Mouse (Mus musculus): Measurements from ENCODE around the gene Klhl29. TPM values are rescaled to one million over a fixed set of nuclear protein-coding genes. Genes with fewer than 3 reads are reported as not detected.

Klhl29 gene
- total and polyA plus RNA-seq, 3 experiments = not detected

DNA sequence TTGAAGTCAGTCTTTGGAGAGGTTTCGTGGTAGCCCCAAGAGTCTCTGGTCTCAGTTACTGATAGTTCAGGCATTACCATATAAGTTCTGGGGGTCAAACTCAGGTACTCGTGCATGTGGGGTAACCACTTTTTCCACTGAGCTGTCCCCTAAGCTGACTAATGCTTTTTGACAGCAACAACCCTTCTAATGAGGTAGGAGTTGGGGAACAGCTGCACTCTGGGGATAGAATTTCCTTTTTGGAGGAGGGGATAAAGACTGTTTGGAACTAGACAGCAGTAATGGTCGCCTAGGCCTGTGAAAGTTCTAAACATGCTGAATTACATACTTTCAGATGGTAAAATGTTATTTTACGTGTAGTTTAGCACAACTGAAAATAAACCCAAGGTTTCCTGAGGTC lies 184.3 kb downstream of the Klhl29 start:
- Histone ChIP-seq H3K79me2 (ENCODE audit: control insufficient read depth, insufficient read depth, low read length, poor library complexity) (no peaks in the 10 kb centered on the region), H3K4me3 (ENCODE audit: control insufficient read depth in 1 of 2, insufficient read depth in 1 of 2, low read depth in 2 of 2, low read length in 2 of 2) (no peak overlapping the region), H3K9me3 (replicated peaks; ENCODE audit: insufficient read depth, low read length) (no peaks in the 10 kb centered on the region), H3K9ac (ENCODE audit: control insufficient read depth, low read depth, low read length, poor library complexity, severe bottlenecking) (no peak overlapping the region), H3K27me3 (ENCODE audit: control insufficient read depth in 1 of 2, insufficient read depth in 2 of 2, low read length in 2 of 2) (no peaks in the 10 kb centered on the region), H3K4me1 (ENCODE audit: control insufficient read depth in 1 of 2, insufficient read depth in 2 of 2, low read length in 2 of 2) (no peaks in the 10 kb centered on the region), H3K36me3 (ENCODE audit: control insufficient read depth in 1 of 2, insufficient read depth in 2 of 2, low read length in 2 of 2) (no peaks in the 10 kb centered on the region), H3K27ac (ENCODE audit: control insufficient read depth, low read depth, low read length) (no peak overlapping the region)
- DNase-seq (ENCODE audit: low read depth, low spot score) = no peak
- TF ChIP-seq MXI1 (IDR thresholded peaks at IDR 0.05; ENCODE audit: low read depth, low read length) (no peak), GATA1 (IDR thresholded peaks at IDR 0.05; ENCODE audit: low read depth, low read length) (no peak), KAT2A (conservative IDR thresholded peaks at IDR 0.05; ENCODE audit: low read depth, low read length) (no peak), MEF2A (IDR thresholded peaks at IDR 0.05; ENCODE audit: extremely low read depth, insufficient replicate concordance, low read depth, low read length, poor library complexity, severe bottlenecking) (no peak), USF1 (IDR thresholded peaks at IDR 0.05; ENCODE audit: low read depth, low read length) (no peak), ELF1 (IDR thresholded peaks at IDR 0.05; ENCODE audit: low read depth, low read length) (no peak), POLR2A (IDR thresholded peaks at IDR 0.05; ENCODE audit: control insufficient read depth in 1 of 2, insufficient read depth in 1 of 2, low read depth in 1 of 2, low read length in 2 of 2, poor library complexity in 1 of 2) (no peak), MAFK (IDR thresholded peaks at IDR 0.05; ENCODE audit: borderline replicate concordance, low read depth, low read length) (no peak), RCOR1 (IDR thresholded peaks at IDR 0.05; ENCODE audit: low read depth, low read length) (no peak), CHD2 (IDR thresholded peaks at IDR 0.05; ENCODE audit: low read length) (no peak), ZMIZ1 (IDR thresholded peaks at IDR 0.05; ENCODE audit: low read depth, low read length) (no peak), JUND (IDR thresholded peaks at IDR 0.05; ENCODE audit: low read depth, low read length) (no peak), SIN3A (IDR thresholded peaks at IDR 0.05; ENCODE audit: low read length) (no peak), EP300 (IDR thresholded peaks at IDR 0.05; ENCODE audit: low read depth in 1 of 2, low read length in 2 of 2) (no peak), MYC (IDR thresholded peaks at IDR 0.05; ENCODE audit: low read depth, low read length) (no peak), ZNF384 (IDR thresholded peaks at IDR 0.05; ENCODE audit: low read depth, low read length) (no peak), NRF1 (IDR thresholded peaks at IDR 0.05; ENCODE audit: insufficient read depth, low read depth, low read length, poor library complexity, severe bottlenecking) (no peak), TCF12 (IDR thresholded peaks at IDR 0.05; ENCODE audit: low read depth, low read length) (no peak)

DNA sequence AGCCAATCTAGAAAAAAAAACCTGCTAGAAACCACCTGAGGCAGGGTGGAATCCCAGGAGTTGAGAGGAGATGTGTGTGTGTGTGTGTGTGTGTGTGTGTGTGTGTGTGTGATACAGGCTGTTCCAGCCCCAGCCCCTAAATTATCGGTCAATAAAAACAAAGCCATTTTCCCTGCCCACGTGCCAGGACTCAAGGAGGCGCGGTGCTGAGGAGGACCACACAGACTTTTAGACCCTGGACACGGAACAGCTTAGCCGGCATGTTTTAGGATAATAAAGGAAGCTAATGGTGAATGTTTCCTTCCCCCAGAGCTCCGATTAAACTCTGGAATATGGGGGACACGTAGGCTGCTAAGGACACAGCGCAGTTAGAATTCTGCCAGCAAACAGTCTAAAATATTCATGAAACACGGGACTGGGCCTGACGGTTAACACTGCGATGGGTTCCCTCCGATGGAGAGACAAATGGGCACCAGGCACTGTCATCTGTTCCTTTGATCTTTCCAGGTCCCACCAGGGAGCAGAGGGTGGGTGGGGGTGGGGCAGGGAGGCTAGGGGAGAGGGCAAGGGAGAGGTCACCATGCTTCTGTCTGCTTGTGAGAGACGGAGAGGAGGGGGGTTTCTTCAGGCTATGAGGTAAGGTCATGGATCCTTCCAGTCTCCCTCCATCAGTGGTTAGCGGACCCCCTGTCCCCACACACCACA lies 185.9 kb downstream of the Klhl29 start:
- Histone ChIP-seq H3K4me3 (ENCODE audit: control insufficient read depth in 1 of 2, insufficient read depth in 1 of 2, low read depth in 2 of 2, low read length in 2 of 2) (no peak overlapping the region), H3K79me2 (ENCODE audit: control insufficient read depth, insufficient read depth, low read length, poor library complexity) (no peaks in the 10 kb centered on the region), H3K27me3 (ENCODE audit: control insufficient read depth in 1 of 2, insufficient read depth in 2 of 2, low read length in 2 of 2) (no peaks in the 10 kb centered on the region), H3K4me1 (ENCODE audit: control insufficient read depth in 1 of 2, insufficient read depth in 2 of 2, low read length in 2 of 2) (no peaks in the 10 kb centered on the region), H3K9me3 (replicated peaks; ENCODE audit: insufficient read depth, low read length) (no peaks in the 10 kb centered on the region), H3K36me3 (ENCODE audit: control insufficient read depth in 1 of 2, insufficient read depth in 2 of 2, low read length in 2 of 2) (no peaks in the 10 kb centered on the region), H3K27ac (ENCODE audit: control insufficient read depth, low read depth, low read length) (no peak overlapping the region), H3K9ac (ENCODE audit: control insufficient read depth, low read depth, low read length, poor library complexity, severe bottlenecking) (no peak overlapping the region)
- TF ChIP-seq ETS1 (IDR thresholded peaks at IDR 0.05; ENCODE audit: low read depth, low read length) = no peak
- TF ChIP-seq CTCF (IDR thresholded peaks at IDR 0.05 in 2 of 3, conservative IDR thresholded peaks at IDR 0.05 in 1 of 3; ENCODE audit: control insufficient read depth in 1 of 3, insufficient read depth in 1 of 3, low read depth in 2 of 3, low read length in 3 of 3, poor library complexity in 1 of 3, severe bottlenecking in 1 of 3) = no peak
- TF ChIP-seq CHD2 (IDR thresholded peaks at IDR 0.05; ENCODE audit: low read length) = no peak
- TF ChIP-seq ZC3H11A (IDR thresholded peaks at IDR 0.05; ENCODE audit: low read depth, low read length) = no peak
- no peak for TF ChIP-seq GABPA (IDR thresholded peaks at IDR 0.05; ENCODE audit: low read depth, low read length)
- no peak for TF ChIP-seq POLR2A (IDR thresholded peaks at IDR 0.05; ENCODE audit: control insufficient read depth in 1 of 2, insufficient read depth in 1 of 2, low read depth in 1 of 2, low read length in 2 of 2, poor library complexity in 1 of 2)
- TF ChIP-seq TCF12 (IDR thresholded peaks at IDR 0.05; ENCODE audit: low read depth, low read length) = no peak
- TF ChIP-seq MYB (IDR thresholded peaks at IDR 0.05; ENCODE audit: low read depth, low read length) = no peak
- TF ChIP-seq POLR2AphosphoS5 (IDR thresholded peaks at IDR 0.05; ENCODE audit: borderline replicate concordance, low read depth, low read length) = no peak
- TF ChIP-seq MAZ (IDR thresholded peaks at IDR 0.05; ENCODE audit: low read depth, low read length) = no peak
- no peak for TF ChIP-seq SMC3 (IDR thresholded peaks at IDR 0.05; ENCODE audit: low read depth, low read length)
- no peak for TF ChIP-seq MAFK (IDR thresholded peaks at IDR 0.05; ENCODE audit: borderline replicate concordance, low read depth, low read length)
- no peak for TF ChIP-seq MAX (IDR thresholded peaks at IDR 0.05; ENCODE audit: low read length)
- TF ChIP-seq BHLHE40 (IDR thresholded peaks at IDR 0.05; ENCODE audit: borderline replicate concordance, low read depth, low read length) = no peak
- TF ChIP-seq UBTF (IDR thresholded peaks at IDR 0.05; ENCODE audit: borderline replicate concordance, insufficient read depth, low read depth, low read length) = no peak
- no peak for TF ChIP-seq RCOR1 (IDR thresholded peaks at IDR 0.05; ENCODE audit: low read depth, low read length)
- TF ChIP-seq USF2 (IDR thresholded peaks at IDR 0.05; ENCODE audit: borderline replicate concordance in 1 of 2, insufficient read depth in 1 of 2, low read depth in 1 of 2, low read length in 2 of 2) = no peak
- TF ChIP-seq KAT2A (conservative IDR thresholded peaks at IDR 0.05; ENCODE audit: low read depth, low read length) = no peak
- no peak for DNase-seq (ENCODE audit: low read depth, low spot score)
